Mouse (Mus musculus): ENCODE results near the gene Strap. TPM values are rescaled to one million over a fixed set of nuclear protein-coding genes. Genes with fewer than 3 reads are reported as not detected.
"Not testable (repeated sequence)": the region's sequence is repeated elsewhere in the genome, so short reads cannot be mapped to it uniquely, and the experiment has no call there.

Strap gene
- polyA plus RNA-seq, 1 experiment from 2014 or later = 182 TPM

GRCm38 (mm10) chr6:137703431-137703830, 31.4 kb upstream of the Strap start:
- Histone ChIP-seq H3K4me3 (no peak overlapping the region), H3K27ac (replicated peaks) (no peak overlapping the region), H3K9ac (replicated peaks) (no peak overlapping the region), H3K36me3 (no peaks in the 10 kb centered on the region), H3K4me1 (peaks cover 9% of the 10 kb centered on the region; the same call in 1 of the 2 replicates), H3K4me2 (replicated peaks) (no peak overlapping the region), H3K27me3 (no peaks in the 10 kb centered on the region), H3K9me3 (no peaks in the 10 kb centered on the region)
- WGBS = 88% methylated on average over 7 of the region's 7 CpGs
- no peak for ATAC-seq (replicated peaks)

GRCm38 (mm10) chr6:137704300-137704939, 30.5 kb upstream of the Strap start:
- peaks cover 3% of the 10 kb centered on the region; the same call in 1 of the 2 replicates for H3K4me1 ChIP-seq
- no peak overlapping the region for H3K4me2 ChIP-seq (replicated peaks)
- no peaks in the 10 kb centered on the region for H3K36me3 ChIP-seq
- ATAC-seq (replicated peaks) = no peak
- no peaks in the 10 kb centered on the region for H3K9me3 ChIP-seq
- WGBS = 88% methylated on average over 25 of the region's 25 CpGs
- no peak overlapping the region for H3K9ac ChIP-seq (replicated peaks)
- H3K27me3 ChIP-seq = no peaks in the 10 kb centered on the region
- H3K27ac ChIP-seq (replicated peaks) = no peak overlapping the region
- no peak overlapping the region for H3K4me3 ChIP-seq

- 92% methylated on average over 10 of the region's 10 CpGs for WGBS
- Histone ChIP-seq H3K9me3 (no peaks in the 10 kb centered on the region), H3K4me1 (no peaks in the 10 kb centered on the region), H3K9ac (replicated peaks) (no peak overlapping the region), H3K4me2 (replicated peaks) (no peak overlapping the region), H3K4me3 (no peak overlapping the region), H3K27me3 (no peaks in the 10 kb centered on the region), H3K27ac (replicated peaks) (no peak overlapping the region), H3K36me3 (no peaks in the 10 kb centered on the region)
- ATAC-seq (replicated peaks) = no peak
Observed at GRCm38 (mm10) chr6:137706209-137706608, 28.7 kb upstream of the Strap start.

GRCm38 (mm10) chr6:137708726-137709405, 26.0 kb upstream of the Strap start:
- H3K27me3 ChIP-seq; H3K27ac ChIP-seq (replicated peaks); H3K4me2 ChIP-seq (replicated peaks); H3K4me3 ChIP-seq; H3K9ac ChIP-seq (replicated peaks); ATAC-seq (replicated peaks); H3K4me1 ChIP-seq; H3K36me3 ChIP-seq; H3K9me3 ChIP-seq: not testable (repeated sequence)
- 93% methylated on average over 13 of the region's 13 CpGs for WGBS

- ATAC-seq (replicated peaks) = no peak
Observed at GRCm38 (mm10) chr6:137710179-137711037, 24.5 kb upstream of the Strap start.

GRCm38 (mm10) chr6:137712654-137713309, 22.1 kb upstream of the Strap start:
- H3K9me3 ChIP-seq = no peaks in the 10 kb centered on the region
- no peak overlapping the region for H3K4me2 ChIP-seq (replicated peaks)
- no peak overlapping the region for H3K4me3 ChIP-seq
- H3K4me1 ChIP-seq = peaks cover 10% of the 10 kb centered on the region
- ATAC-seq (replicated peaks) = 0 out of 2 replicates have a peak, but pooled peaks have one; percentile 26
- WGBS = 24% methylated on average over 7 of the region's 7 CpGs
- H3K27ac ChIP-seq (replicated peaks) = peak overlapping the region; percentile 43; the same call in 1 of the 2 replicates
- no peak overlapping the region for H3K9ac ChIP-seq (replicated peaks)
- no peaks in the 10 kb centered on the region for H3K36me3 ChIP-seq
- no peaks in the 10 kb centered on the region for H3K27me3 ChIP-seq

More at GRCm38 (mm10) chr6:137710179-137711037, 24.5 kb upstream of the Strap start:
- Histone ChIP-seq H3K36me3 (no peaks in the 10 kb centered on the region), H3K9ac (replicated peaks) (no peak overlapping the region), H3K4me3 (no peak overlapping the region), H3K9me3 (no peaks in the 10 kb centered on the region), H3K27me3 (no peaks in the 10 kb centered on the region), H3K27ac (replicated peaks) (no peak overlapping the region), H3K4me2 (replicated peaks) (no peak overlapping the region), H3K4me1 (peaks cover 10% of the 10 kb centered on the region)
- 78% methylated on average over 14 of the region's 14 CpGs for WGBS

GRCm38 (mm10) chr6:137713310-137713664, 21.6 kb upstream of the Strap start:
- Histone ChIP-seq H3K27me3 (no peaks in the 10 kb centered on the region), H3K9ac (replicated peaks) (no peak overlapping the region), H3K4me3 (no peak overlapping the region), H3K27ac (replicated peaks) (peak overlapping the region; percentile 43; the same call in 1 of the 2 replicates), H3K9me3 (no peaks in the 10 kb centered on the region), H3K4me1 (peaks cover 10% of the 10 kb centered on the region), H3K36me3 (no peaks in the 10 kb centered on the region), H3K4me2 (replicated peaks) (no peak overlapping the region)
- 0 out of 2 replicates have a peak, but pooled peaks have one; percentile 51 for ATAC-seq (replicated peaks)
- 63% methylated on average over 3 of the region's 3 CpGs for WGBS

- no peak overlapping the region for H3K4me2 ChIP-seq (replicated peaks)
- H3K4me3 ChIP-seq = no peak overlapping the region
Observed at GRCm38 (mm10) chr6:137716802-137717201, 18.1 kb upstream of the Strap start.

GRCm38 (mm10) chr6:137722220-137722931, 12.5 kb upstream of the Strap start:
- no peak for ATAC-seq (replicated peaks)
- Histone ChIP-seq H3K4me1 (no peaks in the 10 kb centered on the region), H3K27ac (replicated peaks) (no peak overlapping the region), H3K36me3 (no peaks in the 10 kb centered on the region), H3K9ac (replicated peaks) (no peak overlapping the region), H3K4me2 (replicated peaks) (no peak overlapping the region), H3K27me3 (0 out of 2 replicates have a peak, but pooled peaks cover 2% of the 10 kb centered on the region), H3K4me3 (no peak overlapping the region), H3K9me3 (no peaks in the 10 kb centered on the region)
- 92% methylated on average over 15 of the region's 15 CpGs for whole genome bisulfite sequencing

More at GRCm38 (mm10) chr6:137716802-137717201, 18.1 kb upstream of the Strap start:
- Histone ChIP-seq H3K27me3 (no peaks in the 10 kb centered on the region), H3K36me3 (no peaks in the 10 kb centered on the region), H3K9me3 (no peaks in the 10 kb centered on the region), H3K9ac (replicated peaks) (no peak overlapping the region), H3K27ac (replicated peaks) (no peak overlapping the region), H3K4me1 (peaks cover 10% of the 10 kb centered on the region)
- 54% methylated on average over 5 of the region's 5 CpGs for WGBS
- no peak for ATAC-seq (replicated peaks)

GRCm38 (mm10) chr6:137723898-137724297, 11.0 kb upstream of the Strap start:
- H3K27me3 ChIP-seq = 0 out of 2 replicates have a peak, but pooled peaks cover 2% of the 10 kb centered on the region
- no peak overlapping the region for H3K9ac ChIP-seq (replicated peaks)
- H3K36me3 ChIP-seq = no peaks in the 10 kb centered on the region
- no peak overlapping the region for H3K4me3 ChIP-seq
- H3K27ac ChIP-seq (replicated peaks) = no peak overlapping the region
- H3K9me3 ChIP-seq = no peaks in the 10 kb centered on the region
- H3K4me2 ChIP-seq (replicated peaks) = no peak overlapping the region
- WGBS = 4% methylated on average over 4 of the region's 4 CpGs
- H3K4me1 ChIP-seq = no peaks in the 10 kb centered on the region
- 0 out of 2 replicates have a peak, but pooled peaks have one; percentile 29 for ATAC-seq (replicated peaks)

- Histone ChIP-seq H3K4me2 (replicated peaks) (peak overlapping the region; percentile 67), H3K27me3 (0 out of 2 replicates have a peak, but pooled peaks cover 2% of the 10 kb centered on the region), H3K9me3 (no peaks in the 10 kb centered on the region), H3K27ac (replicated peaks) (peak overlapping the region; percentile 82), H3K9ac (replicated peaks) (peak overlapping the region; percentile 90), H3K4me3 (peak overlapping the region; percentile 81), H3K36me3 (peaks cover 5% of the 10 kb centered on the region), H3K4me1 (peaks cover 21% of the 10 kb centered on the region)
- peak; percentile 41 for ATAC-seq (replicated peaks)
- WGBS = 5% methylated on average over 7 of the region's 7 CpGs
Observed at GRCm38 (mm10) chr6:137734460-137734845, 425 bp upstream of the Strap start.

Data from forebrain, embryonic 15.5 days (tissue).